Comparison of ENCODE assay signal across 28 mouse cellular contexts in the genomic region with DNA sequence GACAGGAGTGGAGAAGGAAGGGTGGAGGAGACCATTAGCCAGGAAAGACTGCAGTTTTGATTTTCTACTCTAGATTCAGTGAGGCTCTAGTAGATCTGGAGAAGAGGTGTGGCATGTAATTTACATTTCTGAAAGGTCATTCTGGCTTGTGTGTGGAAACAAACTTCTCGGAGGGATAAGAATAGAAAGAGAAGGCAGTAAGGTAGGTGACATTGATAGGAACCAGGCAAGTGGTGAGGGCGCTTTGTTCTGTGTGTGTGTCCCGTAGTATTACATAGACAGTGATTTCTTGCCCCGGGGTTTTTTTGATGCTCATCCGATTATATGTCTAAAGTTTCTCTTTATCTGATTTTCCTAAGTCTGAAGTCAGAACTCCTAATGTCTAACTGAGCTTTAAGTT. TPM values are rescaled to one million over a fixed set of nuclear protein-coding genes. Genes with fewer than 3 reads are reported as not detected.
DNase-seq lines count a peak whose midpoint lies in the region; ATAC-seq lines count a peak whose summit lies in the region.
"Had no signal": no experiment of that assay in that cellular context is flagged by ENCODE, and none has a peak within 500 bp of the region (broad histone marks: within the 10 kb centered on the region; RNA-seq: fewer than 3 reads in every experiment).

No protein-coding gene starts in this region.

- intact Hi-C loops in heart, postnatal 14 days (cut with DNase I), result loop anchor here (5.0 kb wide), 1 partner anchor 37 kb away; no protein-coding TSS in a partner anchor
- intact Hi-C loops in heart, postnatal 25 days (cut with DNase I), result no loop called here

- H3K9ac ChIP-seq in heart, embryonic 11.5 days (ENCODE audit: low read depth, low read length), result no peak overlapping the region
- H3K9ac ChIP-seq in heart, embryonic 14.5 days (ENCODE audit: low read length), result 0 out of 2 replicates have a peak overlapping the region, but pooled peaks have one; percentile 38
- H3K9ac ChIP-seq in heart, embryonic 15.5 days, result no peak overlapping the region
- no peak overlapping the region for H3K9ac ChIP-seq in hindbrain, embryonic 11.5 days (ENCODE audit: low read depth, low read length)
- H3K9ac ChIP-seq: embryonic facial prominence, embryonic 13.5 days; forebrain, embryonic 12.5 days; forebrain, embryonic 15.5 days; hindbrain, embryonic 13.5 days had no signal

- peak overlapping the region; percentile 46 for H3K27ac ChIP-seq in heart, embryonic 11.5 days (ENCODE audit: low read depth, low read length)
- peak overlapping the region; percentile 89 to 95 for H3K27ac ChIP-seq in heart, embryonic 14.5 days (replicated peaks in 1 of 2; ENCODE audit: control insufficient read depth in 1 of 2, insufficient read depth in 1 of 2, low read depth in 2 of 2, low read length in 2 of 2)
- H3K27ac ChIP-seq in heart, embryonic 15.5 days, result peak overlapping the region; percentile 88
- H3K27ac ChIP-seq in hindbrain, embryonic 11.5 days (ENCODE audit: low read depth, low read length), result no peak overlapping the region
- H3K27ac ChIP-seq: embryonic facial prominence, embryonic 10.5 days; embryonic facial prominence, embryonic 13.5 days; forebrain, embryonic 12.5 days; forebrain, embryonic 15.5 days; hindbrain, embryonic 13.5 days; hindbrain, postnatal 0 days had no signal

- H3K4me1 ChIP-seq in heart, embryonic 11.5 days (ENCODE audit: control insufficient read depth, insufficient read depth, low read length), result peaks cover 3% of the 10 kb centered on the region
- H3K4me1 ChIP-seq in heart, embryonic 14.5 days (ENCODE audit: control insufficient read depth in 2 of 2, insufficient read depth in 2 of 2, low read length in 2 of 2), result peaks cover 9 to 23% of the 10 kb centered on the region in 2 experiments
- peaks cover 25% of the 10 kb centered on the region for H3K4me1 ChIP-seq in heart, embryonic 15.5 days (replicated peaks)
- no peaks in the 10 kb centered on the region for H3K4me1 ChIP-seq in hindbrain, embryonic 11.5 days (replicated peaks; ENCODE audit: control insufficient read depth, insufficient read depth, low read length)
- H3K4me1 ChIP-seq: embryonic facial prominence, embryonic 10.5 days; embryonic facial prominence, embryonic 13.5 days; forebrain, embryonic 12.5 days; hindbrain, embryonic 13.5 days had no signal

- peak; percentile 42 to 57 for DNase-seq in heart, adult 18-20 months
- DNase-seq in heart, postnatal 4 days, result no peak
- DNase-seq in heart, postnatal 14 days, result no peak
- no peak for DNase-seq in heart, postnatal 25 days (ENCODE audit: low spot score)
- DNase-seq in hindbrain, embryonic 11.5 days (ENCODE audit: low spot score), result no peak
- DNase-seq: adrenal gland, adult 8-10 months; adrenal gland, postnatal 25 days; cerebellum, adult 11-12 months; cerebellum, adult 8-10 months; cerebellum, postnatal 10 days; cerebellum, postnatal 36 days; embryo, embryonic 11 days; gastrocnemius, postnatal 25 days; kidney, adult 18-20 months; kidney, adult 9 months had no signal

- H3K4me3 ChIP-seq in heart, embryonic 11.5 days (ENCODE audit: low read depth, low read length), result no peak overlapping the region
- H3K4me3 ChIP-seq in heart, embryonic 14.5 days (ENCODE audit: control insufficient read depth in 1 of 2, insufficient read depth in 1 of 2, low read depth in 1 of 2, low read length in 2 of 2), result no peak overlapping the region
- no peak overlapping the region for H3K4me3 ChIP-seq in heart, embryonic 15.5 days
- no peak overlapping the region for H3K4me3 ChIP-seq in hindbrain, embryonic 11.5 days (ENCODE audit: low read depth, low read length)
- H3K4me3 ChIP-seq: embryonic facial prominence, embryonic 10.5 days; embryonic facial prominence, embryonic 13.5 days; erythroblast, embryonic 14.5 days; forebrain, embryonic 12.5 days; forebrain, embryonic 15.5 days; hindbrain, embryonic 13.5 days had no signal

- H3K9me3 ChIP-seq in heart, embryonic 11.5 days (replicated peaks; ENCODE audit: control insufficient read depth, low read length), result no peaks in the 10 kb centered on the region
- H3K9me3 ChIP-seq in heart, embryonic 14.5 days (ENCODE audit: control insufficient read depth, low read length), result no peaks in the 10 kb centered on the region
- H3K9me3 ChIP-seq in heart, embryonic 15.5 days (replicated peaks), result no peaks in the 10 kb centered on the region
- no peaks in the 10 kb centered on the region for H3K9me3 ChIP-seq in hindbrain, embryonic 11.5 days (ENCODE audit: control insufficient read depth, low read length)
- H3K9me3 ChIP-seq: embryonic facial prominence, embryonic 10.5 days; embryonic facial prominence, embryonic 13.5 days; forebrain, embryonic 12.5 days; forebrain, embryonic 15.5 days; hindbrain, embryonic 13.5 days had no signal

- no peak for ATAC-seq in heart, embryonic 11.5 days (replicated peaks; ENCODE audit: insufficient number of reproducible peaks, low FRiP score, low TSS enrichment)
- ATAC-seq in heart, embryonic 14.5 days (ENCODE audit: insufficient number of reproducible peaks, insufficient read depth, low FRiP score, low read depth), result peak; percentile 76
- peak; percentile 47; the same call in 1 of the 2 replicates for ATAC-seq in heart, embryonic 15.5 days (replicated peaks; ENCODE audit: insufficient number of reproducible peaks, insufficient read depth, low FRiP score, low read depth)
- no peak for ATAC-seq in hindbrain, embryonic 11.5 days (ENCODE audit: low FRiP score)
- ATAC-seq: activated CD4-positive, CD25-positive, alpha-beta regulatory T cell, adult 4 months; forebrain, embryonic 15.5 days; hindbrain, postnatal 0 days; inflammation-experienced regulatory T-cells, adult 6 months; intestine, embryonic 16.5 days had no signal

- H3K27me3 ChIP-seq in heart, embryonic 11.5 days (ENCODE audit: control insufficient read depth, insufficient read depth, low read length), result no peaks in the 10 kb centered on the region
- H3K27me3 ChIP-seq in heart, embryonic 14.5 days (ENCODE audit: control insufficient read depth, insufficient read depth, low read length), result no peaks in the 10 kb centered on the region
- H3K27me3 ChIP-seq in heart, embryonic 15.5 days, result no peaks in the 10 kb centered on the region
- no peaks in the 10 kb centered on the region for H3K27me3 ChIP-seq in hindbrain, embryonic 11.5 days (ENCODE audit: control insufficient read depth, insufficient read depth, low read length)
- H3K27me3 ChIP-seq: embryonic facial prominence, embryonic 13.5 days; forebrain, embryonic 12.5 days; forebrain, embryonic 15.5 days; hindbrain, embryonic 13.5 days had no signal

- H3K4me2 ChIP-seq in heart, embryonic 11.5 days, result peak overlapping the region; percentile 49
- H3K4me2 ChIP-seq in heart, embryonic 14.5 days (ENCODE audit: low read length), result peak overlapping the region; percentile 53
- peak overlapping the region; percentile 40 for H3K4me2 ChIP-seq in heart, embryonic 15.5 days
- H3K4me2 ChIP-seq in hindbrain, embryonic 11.5 days (replicated peaks; ENCODE audit: low read depth, low read length), result no peak overlapping the region
- H3K4me2 ChIP-seq: embryonic facial prominence, embryonic 13.5 days; forebrain, embryonic 12.5 days; forebrain, embryonic 15.5 days; hindbrain, embryonic 13.5 days had no signal

- H3K36me3 ChIP-seq in heart, embryonic 11.5 days (ENCODE audit: control insufficient read depth, insufficient read depth, low read length), result peaks cover 32% of the 10 kb centered on the region
- peaks cover 85% of the 10 kb centered on the region for H3K36me3 ChIP-seq in heart, embryonic 14.5 days (ENCODE audit: control insufficient read depth, insufficient read depth, low read length)
- peaks cover 67% of the 10 kb centered on the region for H3K36me3 ChIP-seq in heart, embryonic 15.5 days
- H3K36me3 ChIP-seq in hindbrain, embryonic 11.5 days (ENCODE audit: control insufficient read depth, insufficient read depth, low read length), result 0 out of 2 replicates have a peak, but pooled peaks cover 8% of the 10 kb centered on the region

- WGBS in heart, embryonic 11.5 days (ENCODE audit: insufficient replicate concordance), result 51% methylated on average over 5 of the region's 5 CpGs
- WGBS in heart, embryonic 14.5 days, result 40% methylated on average over 5 of the region's 5 CpGs
- 39% methylated on average over 5 of the region's 5 CpGs for WGBS in heart, embryonic 15.5 days
- WGBS in hindbrain, embryonic 11.5 days, result 90% methylated on average over 5 of the region's 5 CpGs

RNA-seq across cellular contexts. Expression of gene Ppp2r1b, which starts 19.8 kb away (rescaled TPM):
- total RNA-seq in heart, adult 18-20 months (2021), result 10 to 100 TPM; 10.6 to 11.3 TPM
- total RNA-seq in heart, postnatal 4 days (2021), result 10 to 100 TPM; 24.0 to 29.8 TPM
- 63.1 and 66.9 TPM in 2 replicates for polyA plus RNA-seq in heart, embryonic 11.5 days (2014; fragmentation: Nextera tagmentation; extraction: Ambion mirVana)
- 10 to 100 TPM in 1 of 2 experiments, 1 to 10 TPM in 1; 9.3 to 12.2 TPM for total RNA-seq in heart, postnatal 14 days (2021)
- polyA plus RNA-seq in heart, embryonic 14.5 days (2014; fragmentation: Nextera tagmentation; extraction: Ambion mirVana), result 38.8 and 39.4 TPM in 2 replicates
- 10 to 100 TPM; 10.2 to 10.5 TPM for total RNA-seq in heart, postnatal 25 days (2021)
- polyA plus RNA-seq in heart, embryonic 15.5 days (2015; fragmentation: Nextera tagmentation; extraction: Ambion mirVana), result 33.4 and 42.5 TPM in 2 replicates
- 105 and 118 TPM in 2 replicates for polyA plus RNA-seq in hindbrain, embryonic 11.5 days (2014; fragmentation: Nextera tagmentation; extraction: Ambion mirVana)

Comparison
In these comparisons a context has a peak if more than half of its experiments do, and no peak if none do; other contexts are left out.
1. DNase-seq: peak in heart, adult 18-20 months (2 of 2); none in heart, postnatal 4 days (single experiment), heart, postnatal 14 days (0 of 2), heart, postnatal 25 days (single experiment) and hindbrain, embryonic 11.5 days (single experiment).
2. ATAC-seq: peak in heart, embryonic 14.5 days (single experiment) and heart, embryonic 15.5 days (single experiment); none in heart, embryonic 11.5 days (single experiment) and hindbrain, embryonic 11.5 days (single experiment).